Mouse (Mus musculus) brain, adult 2 months (tissue): Measurements from ENCODE around the gene Las1l.

ENCODE experiments used
- DNase-seq: peaks from one replicate; pipeline ENCODE4 v3.0.0; 2011; ENCODE audit warnings: low read depth, low spot score

Las1l gene

GRCm38 (mm10) chrX:95956497-95957293 lies at the start of gene Las1l:
Gene Las1l, minus strand, starts transcription at chrX:95956962.
- DNase-seq: peak; percentile 99

- DNase-seq: peak; percentile 26
Observed at GRCm38 (mm10) chrX:96006395-96006794, 49.6 kb upstream of the Las1l start.

GRCm38 (mm10) chrX:95999601-96000000 lies 42.8 kb upstream of the Las1l start:
- no peak for DNase-seq

GRCm38 (mm10) chrX:95993206-95993605 lies 36.4 kb upstream of the Las1l start:
- no peak for DNase-seq

- no peak for DNase-seq
Observed at GRCm38 (mm10) chrX:95969936-95970335, 13.2 kb upstream of the Las1l start.

- DNase-seq: no peak
Observed at GRCm38 (mm10) chrX:95969116-95969515, 12.4 kb upstream of the Las1l start.

GRCm38 (mm10) chrX:95968594-95968965 lies 11.8 kb upstream of the Las1l start:
- DNase-seq: peak; percentile 96

GRCm38 (mm10) chrX:95967847-95968593 lies 11.3 kb upstream of the Las1l start:
- DNase-seq: peak; percentile 90

GRCm38 (mm10) chrX:95965036-95965435 lies 8.3 kb upstream of the Las1l start:
- no peak for DNase-seq

GRCm38 (mm10) chrX:95963366-95963765 lies 6.6 kb upstream of the Las1l start:
- no peak for DNase-seq

- DNase-seq: peak; percentile 8
Observed at GRCm38 (mm10) chrX:95957461-95957860, 699 bp upstream of the Las1l start.

- peak; percentile 45 for DNase-seq
Observed at GRCm38 (mm10) chrX:95950776-95951175, 6.0 kb downstream of the Las1l start.

GRCm38 (mm10) chrX:95948135-95948534 lies 8.6 kb downstream of the Las1l start:
- DNase-seq: no peak

- DNase-seq: no peak
Observed at GRCm38 (mm10) chrX:95945496-95945895, 11.3 kb downstream of the Las1l start.

GRCm38 (mm10) chrX:95935481-95935880 lies 21.3 kb downstream of the Las1l start:
- peak; percentile 51 for DNase-seq

GRCm38 (mm10) chrX:95902716-95903115 lies 54.0 kb downstream of the Las1l start:
- DNase-seq: no peak
